Mouse (Mus musculus) T-helper 2 cell (primary cell): ENCODE data around the gene Atp1a4.

ENCODE experiments used
- in situ Hi-C: fragments of 300-600 bp; cut with MboI, MseI; formaldehyde crosslinking; loops from one replicate; pipeline ENCODE4 v1.15.1; 2025; ENCODE audit warnings: high pct_unique_total_duplicates

Atp1a4 gene

DNA sequence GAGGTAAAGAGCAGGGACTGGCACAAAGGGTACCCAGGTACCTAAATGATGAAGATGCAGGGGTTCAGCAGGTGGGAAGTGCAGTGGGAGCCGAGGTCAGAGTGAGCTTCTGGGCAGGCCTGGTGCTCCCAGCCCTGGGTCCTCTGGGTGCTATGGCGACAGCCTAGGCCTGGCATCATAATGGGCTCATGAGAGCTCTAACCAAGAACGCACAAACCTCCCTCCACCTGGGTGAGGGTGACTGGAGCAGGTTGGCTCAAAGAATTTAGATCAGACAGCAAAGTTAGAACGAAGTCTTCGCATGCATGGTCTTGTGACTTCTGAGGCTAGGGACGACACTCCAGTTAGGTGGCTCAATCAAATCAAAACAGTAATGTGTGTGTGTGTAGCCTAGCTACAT lies at the start of gene Atp1a4:
Atp1a4 (minus strand) TSS at position 101 of the 400 bp plus-strand sequence.
- in situ Hi-C loops, result loop anchor here (5.0 kb wide), 1 partner anchor 96 kb away; no protein-coding TSS in a partner anchor

DNA sequence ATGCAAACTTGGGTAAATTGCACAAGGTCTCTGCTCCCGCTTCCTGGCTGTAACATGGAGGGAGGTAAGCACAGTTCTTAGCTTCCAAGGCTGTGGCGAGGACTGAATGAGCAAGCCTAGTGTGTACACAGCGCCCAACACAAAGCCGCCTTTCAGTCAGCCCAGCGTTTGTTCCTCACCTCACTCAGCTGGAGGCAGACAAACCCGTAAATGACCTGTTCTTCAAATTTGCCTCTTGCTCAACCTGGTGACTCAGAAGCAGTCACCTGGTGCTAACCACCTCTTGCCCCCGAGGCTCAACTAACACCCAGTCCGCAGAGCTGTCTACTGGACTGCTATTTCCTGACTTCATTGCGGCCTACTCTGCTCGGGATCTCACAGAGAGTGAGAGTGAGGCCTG lies 49.7 kb upstream of the Atp1a4 start:
- in situ Hi-C loops, result no loop called here

DNA sequence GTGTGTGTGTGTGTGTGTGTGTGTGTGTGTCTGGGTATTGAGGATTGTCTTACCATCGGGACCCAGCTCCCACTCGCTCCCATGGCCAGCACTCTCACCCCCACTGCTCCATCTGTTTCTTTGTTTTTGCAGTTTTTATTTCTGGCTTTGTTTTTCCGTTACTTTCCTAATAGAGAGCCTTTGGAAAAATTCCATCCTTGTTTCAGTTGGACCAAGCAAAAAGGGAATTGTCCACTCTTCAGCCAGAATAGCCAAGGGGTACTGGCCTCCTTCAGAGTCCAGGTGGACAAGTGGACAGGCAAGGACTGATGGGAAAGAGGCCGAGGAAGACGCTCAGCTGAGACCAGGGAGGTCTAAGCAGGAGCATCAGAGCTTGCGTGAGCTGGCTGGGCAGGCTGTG lies 48.7 kb upstream of the Atp1a4 start:
- in situ Hi-C loops, result no loop called here

DNA sequence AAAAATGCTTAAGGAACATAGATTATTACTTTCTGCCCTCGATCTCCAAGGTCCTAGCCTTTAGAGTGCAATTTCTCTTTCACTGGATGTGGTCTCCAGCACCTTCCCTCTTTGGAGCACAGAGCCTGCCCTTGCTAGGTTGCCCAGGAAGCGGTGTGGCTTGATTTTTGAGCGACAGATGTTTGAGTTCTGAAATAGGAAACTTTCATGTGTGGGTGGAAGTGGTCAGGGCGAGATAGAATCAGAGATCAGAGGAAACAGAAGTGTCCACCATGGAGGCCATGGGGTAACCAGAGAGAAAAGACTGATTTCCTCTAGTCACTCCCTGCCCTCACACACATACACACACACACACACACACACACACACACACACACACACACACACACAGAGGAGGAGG lies 48.0 kb upstream of the Atp1a4 start:
- in situ Hi-C loops, result no loop called here

DNA sequence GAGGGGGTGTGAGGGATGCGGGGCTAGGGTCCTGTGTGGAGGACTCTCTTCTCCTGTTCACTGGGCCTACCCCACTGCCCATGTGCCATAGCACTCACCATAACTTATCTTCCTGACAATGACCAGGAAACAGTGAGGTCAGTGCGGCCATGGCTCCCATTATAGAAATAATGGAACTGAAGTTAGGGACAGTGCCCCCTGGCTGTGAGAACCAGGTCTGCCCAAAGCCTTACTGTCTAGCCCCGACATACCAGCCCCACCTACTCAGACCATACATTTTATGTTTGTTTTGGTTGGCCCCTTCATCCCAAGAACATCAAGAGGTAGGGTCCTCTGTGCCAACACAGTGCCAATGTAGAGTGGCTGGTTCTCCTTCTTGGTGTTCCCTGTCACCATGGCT lies 47.4 kb upstream of the Atp1a4 start:
- in situ Hi-C loops, result no loop called here

DNA sequence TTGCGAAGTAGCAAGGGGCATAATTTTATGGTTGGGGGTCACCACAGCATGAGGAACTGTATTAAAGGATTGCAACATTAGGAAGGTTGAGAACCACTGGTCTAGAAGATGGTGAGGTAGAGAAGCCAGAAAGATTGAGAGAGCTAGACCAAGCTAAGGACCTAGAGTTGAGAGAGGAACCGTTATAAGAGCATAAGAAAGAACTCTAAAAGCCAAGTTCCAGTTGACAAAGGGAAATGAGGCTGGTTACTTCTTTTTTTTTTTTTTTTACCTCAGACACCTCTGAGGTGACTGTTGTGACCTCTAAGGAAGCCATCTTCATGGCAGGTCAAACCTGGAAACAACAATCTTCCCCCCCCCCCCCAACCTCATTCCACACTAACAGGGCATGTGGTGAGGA lies 46.9 kb upstream of the Atp1a4 start:
- in situ Hi-C loops, result no loop called here

DNA sequence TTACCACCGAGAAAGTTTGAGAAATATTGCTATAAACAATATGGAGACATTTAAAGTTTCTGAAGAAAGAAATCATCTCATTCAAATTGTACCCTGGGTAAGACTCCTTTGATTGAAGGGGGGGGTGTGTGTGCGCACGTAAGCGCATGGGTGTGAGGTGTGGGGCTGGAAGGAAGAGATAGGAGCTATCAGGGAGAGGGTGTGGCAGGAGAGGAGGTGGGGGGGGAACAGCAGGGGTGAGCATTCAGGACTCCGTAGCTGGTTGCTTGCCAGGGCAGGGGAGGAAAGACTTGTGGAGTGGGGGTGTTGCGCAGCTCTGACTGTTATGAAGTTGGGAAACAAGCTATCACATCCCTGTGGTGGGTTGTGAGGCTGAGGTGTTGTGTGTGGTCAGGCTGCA lies 46.2 kb upstream of the Atp1a4 start:
- in situ Hi-C loops, result no loop called here

DNA sequence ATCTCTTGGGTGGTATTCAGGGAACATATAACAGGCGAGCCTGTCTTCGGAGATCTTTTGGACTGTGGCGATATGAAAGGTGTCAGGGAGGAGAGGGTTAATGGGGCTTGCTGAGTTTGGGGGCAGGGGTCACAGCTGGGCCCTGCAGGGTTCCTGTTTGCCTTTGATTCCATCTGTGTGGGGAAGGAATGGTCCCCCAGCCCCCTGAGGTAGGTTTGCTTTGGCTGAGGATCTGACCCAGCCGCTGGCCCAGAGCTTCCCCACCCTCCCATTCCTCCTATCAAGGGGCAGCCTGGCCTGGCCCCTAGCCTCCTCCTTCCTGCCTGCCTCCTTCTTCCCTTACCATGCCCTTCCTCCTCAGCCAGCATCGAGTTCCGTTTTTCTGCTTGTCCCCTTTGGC lies 44.6 kb upstream of the Atp1a4 start:
- in situ Hi-C loops, result no loop called here

DNA sequence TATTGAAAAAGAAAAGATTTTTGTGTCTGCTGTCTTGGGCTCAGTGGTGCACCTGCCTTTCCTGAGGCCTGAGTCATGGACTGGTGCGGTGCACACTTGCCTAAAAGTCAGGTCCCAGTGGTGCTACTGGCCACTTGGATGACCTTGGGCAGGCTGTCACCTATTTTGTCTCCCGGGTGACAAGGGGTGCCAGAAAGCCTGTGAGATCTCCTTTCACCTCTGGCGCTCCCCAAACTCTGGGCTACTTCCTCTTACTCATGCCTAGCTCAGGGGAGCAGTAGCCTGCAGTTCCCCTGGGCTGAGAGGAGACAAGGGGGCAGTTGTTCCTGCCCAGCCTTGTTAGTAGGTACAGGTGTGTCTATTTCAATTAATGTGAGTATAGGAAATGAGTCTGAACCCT lies 44.1 kb upstream of the Atp1a4 start:
- in situ Hi-C loops, result no loop called here

DNA sequence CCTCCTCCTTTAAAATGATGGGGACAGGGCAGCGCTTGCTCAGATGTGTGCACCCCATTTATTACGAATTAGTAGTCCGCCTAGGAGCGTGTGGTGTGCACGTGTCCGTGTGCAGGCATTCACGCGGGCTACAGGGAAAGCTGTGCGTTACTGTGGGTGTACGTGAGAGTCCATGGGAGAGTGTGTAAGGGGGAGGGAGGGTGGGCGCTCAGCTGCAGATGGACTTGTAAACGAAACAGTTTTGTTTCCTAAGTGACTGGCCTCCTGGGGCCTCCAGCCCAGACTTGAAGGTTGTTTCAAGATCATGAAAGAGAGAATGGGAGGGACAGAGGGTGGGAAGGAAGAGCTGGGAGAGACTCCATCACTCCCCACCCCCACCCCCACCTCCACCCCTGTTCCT lies 43.0 kb upstream of the Atp1a4 start:
- in situ Hi-C loops, result no loop called here

DNA sequence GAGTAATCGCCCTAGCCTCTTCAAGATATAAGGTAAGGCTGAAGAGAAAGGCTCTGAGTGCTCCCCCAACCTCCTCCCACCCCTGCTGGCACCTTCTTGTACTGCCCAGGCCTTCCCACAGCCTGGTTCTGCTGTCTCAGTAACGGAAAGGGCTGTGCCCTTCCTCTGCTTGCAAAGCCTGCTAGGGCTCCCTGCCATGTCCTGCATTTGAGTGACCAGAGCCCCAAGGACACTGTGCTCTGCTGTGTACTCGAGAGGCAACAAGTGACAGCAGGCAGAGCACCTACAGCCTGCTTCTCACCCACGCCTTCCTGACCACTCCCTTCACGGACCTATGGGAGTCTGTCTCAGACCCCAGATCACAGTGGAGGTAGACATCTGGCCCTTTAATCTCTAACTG lies 42.0 kb upstream of the Atp1a4 start:
- in situ Hi-C loops, result no loop called here

DNA sequence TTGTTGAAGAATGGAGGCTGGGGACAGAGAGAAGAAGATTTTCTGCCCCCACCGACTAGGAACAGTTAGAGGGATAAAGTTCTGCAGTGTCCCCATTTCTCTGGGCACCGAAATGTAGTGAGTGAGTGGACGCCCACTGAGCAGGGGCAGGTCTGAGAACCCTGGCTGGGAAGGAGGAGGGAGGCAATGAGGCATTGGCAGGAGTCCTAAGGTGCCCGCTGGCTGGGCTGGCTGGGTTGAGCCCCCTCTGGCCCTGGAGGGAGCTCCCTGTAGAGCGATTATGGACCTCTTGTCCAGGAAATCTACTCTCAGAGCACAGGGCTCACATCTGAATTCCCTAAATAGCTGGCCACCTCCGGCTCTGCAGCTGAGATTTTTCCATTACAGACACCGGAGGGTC lies 41.3 kb upstream of the Atp1a4 start:
- in situ Hi-C loops, result loop anchor here (10.0 kb wide), 1 partner anchor 245 kb away; the partner anchor contains the start of gene Nhlh1

DNA sequence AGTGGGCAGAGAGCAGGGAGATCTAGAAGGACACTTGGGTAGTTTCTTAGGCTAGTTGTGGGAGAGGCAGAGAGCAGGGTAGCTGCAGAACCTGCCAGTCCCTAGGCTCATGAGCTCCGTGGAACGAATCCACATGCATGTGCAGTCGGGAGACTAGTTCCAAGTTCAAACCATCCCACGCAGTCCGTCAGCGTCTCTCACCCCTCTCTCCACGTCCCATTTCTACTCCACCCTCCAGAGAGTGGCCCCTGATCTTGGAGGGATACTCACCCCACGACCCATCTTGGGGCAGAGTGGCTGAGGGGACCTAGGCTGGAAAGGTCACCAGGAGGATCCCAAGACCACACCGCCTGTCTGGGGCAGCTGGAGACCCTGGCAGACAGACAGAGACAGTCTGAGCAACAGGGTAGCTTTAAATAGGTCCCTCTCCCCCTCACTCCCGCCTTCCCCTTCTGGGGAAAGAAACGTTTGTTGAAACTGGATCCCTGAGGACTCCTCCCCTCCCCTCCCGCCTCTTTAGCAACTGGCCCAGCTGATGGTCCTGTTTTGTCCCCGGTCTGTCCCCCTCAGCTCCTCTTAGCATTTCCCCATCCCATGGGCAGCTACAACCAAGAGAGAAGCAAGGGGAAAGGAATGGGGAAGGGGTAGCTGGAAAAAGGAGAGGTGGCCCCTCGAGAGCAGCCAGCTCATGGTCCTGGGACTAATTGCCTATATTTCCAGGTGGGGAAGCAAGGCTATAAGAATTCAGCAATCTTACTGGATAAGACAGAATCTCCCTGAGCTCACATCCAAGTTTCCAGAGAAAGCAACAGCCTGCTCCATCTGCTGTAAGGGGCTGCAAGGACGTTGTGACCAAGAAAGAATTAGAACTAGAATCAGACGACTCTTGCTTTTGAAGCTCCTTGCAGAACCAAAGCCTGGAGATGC lies 39.7 kb upstream of the Atp1a4 start, which contains the start of gene Atp1a2:
Atp1a2 (minus strand) TSS at position 454 of the 927 bp plus-strand sequence.
- in situ Hi-C loops, result loop anchor here (10.0 kb wide), 1 partner anchor 243 kb away; the partner anchor contains the start of gene Nhlh1

DNA sequence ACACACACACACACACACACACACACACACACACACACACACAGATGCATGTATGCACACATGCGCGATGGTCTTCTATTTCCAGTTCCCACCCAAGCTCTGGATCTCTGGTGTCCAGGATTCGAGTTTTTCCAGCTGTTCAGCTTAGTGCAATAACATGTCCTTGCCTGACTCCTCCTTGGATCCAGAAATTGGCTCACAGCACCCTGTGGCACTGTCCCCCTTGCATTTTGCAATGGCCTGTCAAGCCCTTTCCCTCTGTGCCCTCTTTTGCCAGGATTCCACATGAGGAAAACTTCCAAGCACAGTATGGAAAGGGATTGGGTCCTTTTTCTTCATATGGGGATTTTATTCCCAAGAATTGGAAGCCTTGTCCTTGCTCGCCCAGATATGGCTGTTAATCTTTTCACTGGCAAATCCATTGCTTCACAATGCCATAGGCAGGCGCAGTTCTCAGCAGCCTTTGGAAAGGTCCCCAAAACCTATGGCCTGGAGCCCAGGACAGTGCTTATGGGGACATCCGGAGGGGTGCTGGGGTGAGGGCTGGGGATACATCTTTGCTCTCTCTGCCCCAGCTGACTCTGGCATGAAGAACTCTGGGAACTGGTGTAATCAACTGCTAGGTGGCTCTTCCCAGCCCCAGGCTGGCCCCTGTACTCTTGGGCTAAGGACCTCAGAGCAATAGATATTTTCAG lies 38.7 kb upstream of the Atp1a4 start:
- in situ Hi-C loops, result loop anchor here (10.0 kb wide), 1 partner anchor 242 kb away; the partner anchor contains the start of gene Nhlh1

DNA sequence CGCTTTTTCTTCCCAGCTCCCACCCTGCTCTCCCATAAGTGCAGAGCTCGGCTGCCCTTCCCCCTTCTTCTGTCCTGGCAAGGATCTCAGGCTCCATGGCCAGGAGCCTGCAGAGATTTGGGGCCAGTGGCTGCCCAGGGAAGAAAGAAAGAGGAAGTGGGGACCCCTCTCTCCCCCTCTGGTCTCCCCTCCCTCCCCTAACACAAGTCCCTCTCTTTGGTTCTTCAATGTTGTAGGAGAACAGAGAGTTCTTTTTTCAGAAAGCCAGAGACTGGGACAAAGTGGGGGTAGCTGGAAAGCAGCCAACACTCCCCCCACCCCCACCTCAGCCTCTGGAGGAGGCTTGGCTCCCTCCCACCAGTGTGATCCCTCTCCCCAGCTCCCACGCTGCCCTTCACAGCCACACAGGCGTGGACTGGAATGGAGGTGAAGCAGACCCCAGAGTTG lies 37.6 kb upstream of the Atp1a4 start:
- in situ Hi-C loops, result loop anchor here (10.0 kb wide), 1 partner anchor 241 kb away; the partner anchor contains the start of gene Nhlh1

DNA sequence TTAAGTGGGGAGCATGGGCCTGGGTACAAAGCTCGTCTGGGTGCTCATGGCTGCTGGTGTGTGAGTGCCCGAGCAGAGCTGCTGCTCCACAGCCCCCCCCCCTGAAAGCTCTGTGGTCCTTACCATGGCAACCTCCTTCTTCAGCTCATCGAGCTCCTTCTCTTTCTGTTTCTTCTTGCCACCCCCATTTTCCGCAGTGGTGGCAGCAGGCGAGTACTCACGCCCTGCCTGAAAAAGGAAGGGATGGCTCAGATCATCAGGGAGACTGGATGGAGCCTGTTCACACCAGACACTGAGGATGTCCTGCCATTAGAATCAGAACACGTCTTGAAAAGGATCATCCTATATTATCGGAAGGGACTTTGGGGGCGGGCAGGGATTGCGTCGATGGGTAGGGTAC lies 35.2 kb upstream of the Atp1a4 start:
- in situ Hi-C loops, result loop anchor here (10.0 kb wide), 1 partner anchor 239 kb away; the partner anchor contains the start of gene Nhlh1

DNA sequence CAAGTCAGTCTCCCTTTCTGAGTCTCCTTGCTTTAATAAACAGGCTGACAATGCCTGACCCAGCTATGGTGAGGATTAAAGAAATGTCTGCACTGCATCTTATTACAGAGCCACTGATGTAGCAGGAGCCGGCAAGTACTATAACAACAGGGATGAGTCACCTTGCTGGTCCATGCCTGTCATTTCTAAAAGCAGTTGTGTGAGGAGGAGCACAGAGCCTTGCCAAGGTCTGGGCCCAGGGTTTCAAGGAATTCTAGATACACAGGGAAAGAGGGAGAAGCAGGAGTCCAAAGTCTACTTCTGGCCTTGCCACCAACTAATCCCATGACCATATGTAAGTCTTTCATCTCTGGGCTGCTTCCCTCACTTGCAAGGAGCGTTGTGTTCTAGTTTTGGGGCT lies 34.7 kb upstream of the Atp1a4 start:
- in situ Hi-C loops, result loop anchor here (10.0 kb wide), 1 partner anchor 238 kb away; the partner anchor contains the start of gene Nhlh1

DNA sequence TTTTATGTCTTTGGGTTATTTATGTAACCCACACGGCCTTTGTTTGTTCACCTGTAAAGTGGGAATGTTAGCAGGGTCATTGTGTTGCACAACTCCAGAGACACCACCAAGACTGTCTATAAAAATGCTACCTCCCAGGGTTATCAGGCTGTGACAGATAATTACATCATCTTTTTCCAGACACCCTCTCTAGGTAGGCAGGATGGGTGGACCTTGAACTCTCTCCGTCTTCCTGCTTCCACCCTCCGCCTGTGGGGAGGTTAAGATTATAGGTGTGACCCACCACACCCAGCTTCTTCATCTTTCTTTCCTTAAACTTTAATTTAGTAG lies 31.4 kb upstream of the Atp1a4 start:
- in situ Hi-C loops, result no loop called here

DNA sequence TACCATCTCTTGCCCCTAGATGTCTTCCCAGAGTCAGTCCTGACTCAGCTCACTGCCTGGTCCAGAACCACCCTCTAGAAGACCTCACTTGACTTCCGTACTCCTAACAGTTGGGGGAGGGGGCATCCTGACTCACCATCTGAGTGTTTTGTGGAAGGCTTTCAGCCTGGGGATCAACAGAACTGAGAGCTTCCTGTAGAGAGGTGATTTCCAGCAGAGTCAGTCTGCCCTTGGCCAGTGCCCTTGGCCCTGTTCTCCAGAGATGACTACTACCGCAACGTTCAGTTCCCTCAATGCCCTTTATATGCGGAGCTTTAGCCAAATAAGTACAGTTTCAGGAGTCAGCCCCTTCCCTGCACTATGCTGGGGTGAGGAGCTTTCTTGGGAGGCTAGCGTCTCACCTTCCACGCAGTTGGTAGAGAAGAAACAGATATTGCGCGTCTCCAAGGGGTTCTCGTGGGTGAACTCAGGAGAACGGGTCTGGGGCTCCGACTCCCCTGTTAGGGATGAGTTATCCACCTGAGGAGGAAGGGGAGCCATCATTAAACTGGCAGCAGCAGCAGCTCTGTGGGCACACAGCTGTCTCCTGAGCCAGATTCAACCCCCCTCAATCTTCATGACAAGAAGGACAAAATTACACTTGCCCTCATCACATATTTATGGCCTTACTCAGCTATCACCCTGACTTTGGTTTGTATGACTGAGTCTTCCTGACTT lies 30.8 kb upstream of the Atp1a4 start:
- in situ Hi-C loops, result no loop called here

DNA sequence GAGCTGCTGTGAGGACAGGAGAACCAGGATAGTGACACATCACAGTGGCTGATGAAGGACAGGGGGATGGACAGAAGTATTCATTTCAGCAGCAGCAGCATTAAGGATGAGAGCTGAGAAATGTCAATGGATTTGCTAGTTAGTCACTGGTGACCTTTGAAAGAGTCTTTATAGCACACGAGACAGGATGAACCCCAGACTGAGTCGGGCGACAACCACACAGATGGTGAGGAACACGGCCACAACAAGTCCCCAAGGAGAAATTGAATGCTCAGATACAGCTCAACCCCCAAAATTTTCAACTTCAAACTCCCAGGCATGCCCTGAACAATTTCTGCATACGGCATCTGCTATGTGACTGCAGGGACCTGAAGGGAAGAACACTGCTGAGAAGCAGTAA lies 28.5 kb upstream of the Atp1a4 start:
- in situ Hi-C loops, result no loop called here

DNA sequence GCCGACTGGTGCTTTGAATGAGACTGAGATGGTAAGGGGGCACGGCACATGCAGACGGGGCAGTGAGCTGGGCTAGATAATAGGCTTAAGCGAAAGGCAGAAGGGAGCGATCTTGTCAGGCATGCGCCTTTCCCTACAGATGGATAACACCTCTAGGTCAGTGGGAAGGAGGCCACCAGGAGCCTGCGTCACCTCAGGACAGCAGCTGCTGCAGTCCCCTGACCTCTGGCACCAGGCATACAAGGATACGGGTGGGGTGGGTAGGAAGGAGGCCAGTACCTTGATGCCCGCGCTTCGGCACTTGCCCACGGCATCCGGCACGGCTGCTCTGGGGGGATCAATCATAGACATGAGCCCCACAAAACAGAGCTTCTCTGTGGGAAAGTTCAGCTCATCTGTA lies 26.0 kb upstream of the Atp1a4 start:
- in situ Hi-C loops, result loop anchor here (5.0 kb wide), 1 partner anchor 47 kb away; no protein-coding TSS in a partner anchor

DNA sequence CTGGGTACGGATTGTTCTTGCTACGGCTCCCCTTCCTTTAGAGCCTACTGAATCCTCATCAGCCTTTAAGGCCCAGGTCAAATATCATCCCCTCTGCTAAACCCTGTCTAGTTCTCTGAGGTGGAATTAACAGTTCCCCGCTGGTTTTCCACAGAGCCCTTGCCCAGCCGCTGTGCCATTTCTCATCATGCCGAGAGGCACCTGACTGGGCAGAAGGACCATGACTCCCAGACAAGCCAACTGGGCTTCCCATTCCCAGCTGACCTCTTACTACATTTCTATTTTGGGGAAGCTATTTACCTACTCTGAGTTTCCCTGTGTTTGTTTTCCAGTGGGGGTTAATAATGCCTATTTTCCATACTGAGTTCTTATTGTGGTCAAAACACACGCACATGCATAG lies 24.9 kb upstream of the Atp1a4 start:
- in situ Hi-C loops, result loop anchor here (5.0 kb wide), 1 partner anchor 46 kb away; no protein-coding TSS in a partner anchor
